Mouse (Mus musculus) heart, embryonic 14.5 days (tissue): ENCODE measurements at regions not wholly inside any gene's neighbourhood (a gene's known extent, or its start where the extent isn't known, plus 50 kb on each side); places are given as distances from the start of the nearest gene placed in this dataset.
A peak's percentile ranks its signal among the peaks of the same experiment; 100 is the strongest.

Experiments
- ATAC-seq: fragments of 200-750 bp; cut with Nextera tagmentation; 2 replicates; pipeline ENCODE4 v1.8.0; 2017; ENCODE audit warnings: low read depth, moderate TSS enrichment; ENCODE audit not compliant: insufficient number of reproducible peaks, insufficient read depth, low FRiP score
- H3K27ac ChIP-seq, 2 experiments: fragments of 200-500 bp in 1 of 2; fragments of 300-500 bp in 1 of 2; sonication (generic) in 1 of 2; replicated peaks in 1 of 2; 2 replicates each; pipeline ENCODE4 v1.5.1; 2012 to 2014; ENCODE audit warnings: low read depth in 2 of 2, low read length in 2 of 2, control low read depth in 1 of 2, mild to moderate bottlenecking in 1 of 2, mixed read lengths in 1 of 2; ENCODE audit not compliant: control insufficient read depth in 1 of 2, insufficient read depth in 1 of 2
- H3K27me3 ChIP-seq: fragments of 300-500 bp; sonication (generic); 2 replicates; pipeline ENCODE4 v1.6.1; 2014; ENCODE audit warnings: mild to moderate bottlenecking, low read length, control low read depth; ENCODE audit not compliant: control insufficient read depth, insufficient read depth
- H3K36me3 ChIP-seq: fragments of 300-500 bp; sonication (generic); 2 replicates; pipeline ENCODE4 v1.6.1; 2014; ENCODE audit warnings: mild to moderate bottlenecking, control low read depth, low read length, mixed read lengths; ENCODE audit not compliant: control insufficient read depth, insufficient read depth
- H3K4me1 ChIP-seq, 2 experiments: fragments of 200-500 bp in 1 of 2; fragments of 300-500 bp in 1 of 2; sonication (generic) in 1 of 2; 2 replicates each; pipeline ENCODE4 v1.6.1; 2012 to 2014; ENCODE audit warnings: low read length in 2 of 2, control low read depth in 1 of 2, mixed read lengths in 1 of 2; ENCODE audit not compliant: control insufficient read depth in 2 of 2, insufficient read depth in 2 of 2
- H3K4me2 ChIP-seq: fragments of 300-500 bp; sonication (generic); 2 replicates; pipeline ENCODE4 v1.6.1; 2014; ENCODE audit warnings: mild to moderate bottlenecking, low read length
- H3K4me3 ChIP-seq, 2 experiments: fragments of 200-500 bp in 1 of 2; fragments of 300-500 bp in 1 of 2; sonication (generic) in 1 of 2; 2 replicates each; pipeline ENCODE4 v1.5.1; 2012 to 2014; ENCODE audit warnings: low read length in 2 of 2, mild to moderate bottlenecking in 2 of 2, control low read depth in 1 of 2, low read depth in 1 of 2, moderate library complexity in 1 of 2; ENCODE audit not compliant: control insufficient read depth in 1 of 2, insufficient read depth in 1 of 2
- H3K9ac ChIP-seq: fragments of 300-500 bp; sonication (generic); 2 replicates; pipeline ENCODE4 v1.6.1; 2014; ENCODE audit warnings: mild to moderate bottlenecking, low read length
- H3K9me3 ChIP-seq: fragments of 300-500 bp; sonication (generic); 2 replicates; pipeline ENCODE4 v1.6.1; 2016; ENCODE audit warnings: low read length, control low read depth; ENCODE audit not compliant: control insufficient read depth
- WGBS: fragments of 180-500 bp; shearing (Covaris S2); extraction: QIAGEN DNeasy Blood & Tissue Kit; methylation state at CpG from one replicate; pipeline ENCODE4 v1.1.7; 2014; 5-methylcytosine and 5-hydroxymethylcytosine counted together

DNA sequence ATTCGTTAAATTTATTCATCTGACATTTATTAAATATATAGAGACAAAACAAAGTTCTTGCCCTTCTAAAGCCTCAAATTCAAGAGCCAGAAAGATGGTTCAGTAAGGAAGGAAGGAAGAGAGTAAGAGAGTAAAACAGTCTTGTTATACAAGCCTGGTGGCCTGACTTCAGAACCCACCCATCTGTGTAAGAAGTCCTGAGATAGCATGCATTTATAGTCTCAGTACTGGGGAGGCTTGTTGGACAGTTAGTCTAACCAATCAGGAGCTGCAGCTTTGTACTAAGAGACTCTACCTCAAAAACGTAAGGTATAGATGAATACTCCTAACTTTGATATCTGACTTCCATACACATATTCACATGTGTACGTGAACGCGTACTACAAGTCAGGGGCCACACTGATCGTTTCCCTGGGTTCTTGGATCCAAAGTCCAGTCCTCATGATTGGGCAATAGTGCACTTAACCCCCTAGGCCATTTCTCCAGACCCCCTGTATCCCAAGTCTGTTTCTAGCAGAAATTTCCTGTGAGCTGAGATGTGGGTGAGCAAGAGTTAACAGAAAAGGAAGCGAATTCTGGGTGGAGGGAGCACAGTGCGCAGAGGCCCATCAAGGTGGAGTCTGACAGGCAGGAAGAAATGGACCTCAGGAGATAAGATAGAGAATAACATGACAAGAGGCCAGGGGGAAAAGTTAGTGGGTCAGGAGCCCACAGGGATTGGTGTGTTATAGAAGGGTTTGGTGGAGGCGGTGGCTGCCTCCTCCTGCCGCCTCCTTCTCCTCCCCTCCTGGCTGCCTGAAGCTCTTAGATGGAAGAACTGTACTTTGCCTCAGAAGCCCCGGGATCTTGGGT is 187.0 kb downstream of the Kit start:
- Histone ChIP-seq H3K9ac (no peak overlapping the region), H3K4me3 (no peak overlapping the region), H3K36me3 (no peaks in the 10 kb centered on the region), H3K4me2 (peak overlapping the region; percentile 39), H3K9me3 (0 out of 2 replicates have a peak, but pooled peaks cover 2% of the 10 kb centered on the region), H3K4me1 (peaks cover 13 to 29% of the 10 kb centered on the region in 2 experiments), H3K27me3 (peaks cover 20% of the 10 kb centered on the region), H3K27ac (peak overlapping the region; percentile 26 to 43; a peak in 1 of 4 replicates)
- ATAC-seq = peak; percentile 82
- 37% methylated on average over 11 of the region's 11 CpGs for WGBS

- no peaks in the 10 kb centered on the region for H3K36me3 ChIP-seq
- 71% methylated on average over 7 of the region's 7 CpGs for whole genome bisulfite sequencing
- H3K9me3 ChIP-seq = no peaks in the 10 kb centered on the region
- H3K4me1 ChIP-seq = peaks cover 2 to 13% of the 10 kb centered on the region in 2 experiments; a peak in 3 of 4 replicates
- ATAC-seq = no peak
- H3K4me3 ChIP-seq = no peak overlapping the region
- H3K9ac ChIP-seq = no peak overlapping the region
- H3K27me3 ChIP-seq = peaks cover 16% of the 10 kb centered on the region
- no peak overlapping the region for H3K27ac ChIP-seq
- no peak overlapping the region for H3K4me2 ChIP-seq
Observed at GRCm38 (mm10) chr5:75756168-75756567, 181.5 kb downstream of the Kit start.

GRCm38 (mm10) chr5:75754356-75754755 is 179.6 kb downstream of the Kit start:
- no peak for ATAC-seq
- Histone ChIP-seq H3K4me3 (no peak overlapping the region), H3K36me3 (no peaks in the 10 kb centered on the region), H3K9ac (no peak overlapping the region), H3K4me2 (no peak overlapping the region), H3K4me1 (peaks cover 2 to 13% of the 10 kb centered on the region in 2 experiments; a peak in 3 of 4 replicates), H3K9me3 (no peaks in the 10 kb centered on the region), H3K27me3 (peaks cover 16% of the 10 kb centered on the region), H3K27ac (no peak overlapping the region)
- WGBS = 70% methylated on average over 7 of the region's 7 CpGs

- ATAC-seq = no peak
- no peak overlapping the region for H3K4me2 ChIP-seq
- no peak overlapping the region for H3K4me3 ChIP-seq
- no peaks in the 10 kb centered on the region for H3K27me3 ChIP-seq
- H3K4me1 ChIP-seq = peaks cover 4% of the 10 kb centered on the region in 2 experiments; a peak in 2 of 4 replicates
- no peak overlapping the region for H3K27ac ChIP-seq
- H3K36me3 ChIP-seq = no peaks in the 10 kb centered on the region
- no peak overlapping the region for H3K9ac ChIP-seq
- WGBS = 55% methylated on average over 9 of the region's 9 CpGs
- no peaks in the 10 kb centered on the region for H3K9me3 ChIP-seq
Observed at GRCm38 (mm10) chr5:75745311-75745710, 170.6 kb downstream of the Kit start.

DNA sequence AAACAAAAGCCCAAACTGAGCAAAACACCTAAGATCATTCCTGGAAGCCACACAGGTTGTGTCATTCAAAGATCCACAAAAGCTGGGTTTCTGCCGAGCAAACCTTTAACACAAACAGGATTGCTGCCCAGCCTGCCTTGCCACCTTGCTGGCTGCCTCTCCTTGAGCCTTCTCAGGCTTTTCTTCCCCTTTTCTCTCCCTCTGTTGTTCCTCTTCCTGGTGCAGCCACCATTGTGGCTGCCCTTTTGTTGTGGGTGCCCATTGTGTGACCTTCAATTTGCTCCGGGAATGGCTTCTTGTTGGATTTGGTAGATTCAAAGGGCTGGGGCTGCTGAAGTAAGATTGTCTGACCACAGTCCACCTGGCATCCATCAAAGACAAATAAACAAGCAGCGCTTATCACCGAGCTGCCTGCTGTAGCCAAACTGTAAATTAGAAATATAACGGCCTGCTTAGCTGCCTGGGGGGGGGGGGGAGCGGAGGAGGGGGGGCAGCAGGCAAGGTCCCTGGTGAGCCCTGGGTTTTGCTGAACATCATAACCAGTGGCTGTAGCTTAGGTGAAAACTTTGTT is 169.8 kb downstream of the Kit start:
- WGBS = 22% methylated on average over 5 of the region's 6 CpGs
- Histone ChIP-seq H3K4me2 (no peak overlapping the region), H3K4me1 (peaks cover 4% of the 10 kb centered on the region in 2 experiments; a peak in 2 of 4 replicates), H3K27ac (no peak overlapping the region), H3K4me3 (no peak overlapping the region), H3K9ac (no peak overlapping the region), H3K36me3 (no peaks in the 10 kb centered on the region), H3K9me3 (no peaks in the 10 kb centered on the region), H3K27me3 (no peaks in the 10 kb centered on the region)
- ATAC-seq = no peak

- no peaks in the 10 kb centered on the region for H3K36me3 ChIP-seq
- no peaks in the 10 kb centered on the region for H3K4me1 ChIP-seq
- no peak overlapping the region for H3K9ac ChIP-seq
- H3K4me3 ChIP-seq = no peak overlapping the region
- no peak overlapping the region for H3K27ac ChIP-seq
- no peaks in the 10 kb centered on the region for H3K27me3 ChIP-seq
- no peak overlapping the region for H3K4me2 ChIP-seq
- 81% methylated on average over 8 of the region's 8 CpGs for WGBS
- ATAC-seq = no peak
- no peaks in the 10 kb centered on the region for H3K9me3 ChIP-seq
Observed at GRCm38 (mm10) chr5:75739336-75739735, 164.6 kb downstream of the Kit start.

DNA sequence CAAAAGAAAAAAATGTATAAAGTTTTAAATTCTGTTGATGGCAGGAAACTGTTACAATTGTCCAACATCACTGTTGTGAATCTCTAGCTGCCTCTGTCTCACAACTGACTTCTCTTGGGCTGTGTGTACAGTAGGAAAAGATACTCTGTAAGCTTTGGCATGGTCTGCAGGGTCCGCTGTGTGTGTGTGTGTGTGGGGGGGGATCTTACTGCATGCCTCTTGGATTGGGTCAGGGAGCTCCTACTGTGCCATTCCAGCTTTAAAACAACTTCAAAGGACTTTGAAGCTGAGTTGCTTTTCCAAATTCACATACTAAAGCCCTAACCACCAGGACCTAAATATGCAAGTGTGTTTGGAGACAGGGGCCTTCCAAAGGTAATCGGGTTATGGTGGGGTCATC is 163.7 kb downstream of the Kit start:
- no peaks in the 10 kb centered on the region for H3K9me3 ChIP-seq
- H3K9ac ChIP-seq = no peak overlapping the region
- 79% methylated on average over 2 of the region's 2 CpGs for WGBS
- H3K4me2 ChIP-seq = no peak overlapping the region
- H3K4me1 ChIP-seq = no peaks in the 10 kb centered on the region
- ATAC-seq = no peak
- H3K36me3 ChIP-seq = no peaks in the 10 kb centered on the region
- H3K27ac ChIP-seq = no peak overlapping the region
- H3K4me3 ChIP-seq = no peak overlapping the region
- no peaks in the 10 kb centered on the region for H3K27me3 ChIP-seq
